32 mouse cellular contexts compared by ENCODE assay signal in the genomic region with DNA sequence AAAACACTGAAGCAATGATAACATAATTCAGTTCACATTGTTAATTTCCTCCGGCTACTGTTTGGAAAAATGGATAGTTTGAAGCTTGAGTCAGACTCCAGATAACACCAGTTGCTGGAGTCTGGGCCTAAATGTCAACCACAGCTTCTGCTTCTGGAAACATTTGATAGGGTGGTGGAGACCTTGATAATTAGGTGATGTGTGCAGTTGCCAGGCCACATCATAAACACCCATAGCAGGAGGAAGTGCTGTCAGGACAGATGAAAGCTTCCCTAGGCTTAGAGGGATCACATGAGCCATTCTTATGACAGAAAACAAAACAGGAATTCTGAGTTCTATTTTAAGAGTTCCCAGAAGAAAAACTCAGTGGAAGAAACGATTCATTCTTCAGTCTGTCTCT.
DNase-seq lines count a peak whose midpoint lies in the region; ATAC-seq and TF ChIP-seq lines count a peak whose summit lies in the region.
"Had no signal": no experiment of that assay in that cellular context is flagged by ENCODE, and none has a peak within 500 bp of the region (broad histone marks: within the 10 kb centered on the region; RNA-seq: fewer than 3 reads in every experiment).

No protein-coding gene starts in this region.

- no peak overlapping the region for H3K4me3 ChIP-seq in heart, adult 2 months
- no peak overlapping the region for H3K4me3 ChIP-seq in MEL (ENCODE audit: control insufficient read depth in 1 of 2, insufficient read depth in 1 of 2, low read depth in 2 of 2, low read length in 2 of 2)
- H3K4me3 ChIP-seq in heart, embryonic 16.5 days (ENCODE audit: low read length): no peak overlapping the region
- H3K4me3 ChIP-seq: embryonic facial prominence, embryonic 12.5 days; forebrain, embryonic 10.5 days; forebrain, embryonic 15.5 days; gastrocnemius, adult 2 months; hindbrain, embryonic 10.5 days; hindbrain, embryonic 15.5 days; liver, embryonic 12.5 days had no signal

- ATAC-seq in heart, embryonic 16.5 days (replicated peaks; ENCODE audit: extremely low read depth, insufficient read depth, low FRiP score): peak; percentile 80
- ATAC-seq: CD4-positive, CD25-positive, alpha-beta regulatory T cell, adult 4 months; forebrain, embryonic 15.5 days; inflammation-experienced regulatory T-cells, adult 6 months; liver, embryonic 12.5 days; midbrain, embryonic 16.5 days had no signal

- no peak overlapping the region for H3K9ac ChIP-seq in heart, adult 2 months (ENCODE audit: low read depth, low read length)
- H3K9ac ChIP-seq in MEL (ENCODE audit: control insufficient read depth, low read depth, low read length, poor library complexity, severe bottlenecking): no peak overlapping the region
- no peak overlapping the region for H3K9ac ChIP-seq in heart, embryonic 16.5 days (ENCODE audit: low read length)
- H3K9ac ChIP-seq: embryonic facial prominence, embryonic 12.5 days; forebrain, embryonic 15.5 days; hindbrain, embryonic 15.5 days; liver, embryonic 12.5 days had no signal

- no peak for TF ChIP-seq CTCF in heart, adult 2 months (IDR thresholded peaks at IDR 0.05)
- TF ChIP-seq CTCF in MEL (IDR thresholded peaks at IDR 0.05 in 2 of 3, conservative IDR thresholded peaks at IDR 0.05 in 1 of 3; ENCODE audit: control insufficient read depth in 1 of 3, insufficient read depth in 1 of 3, low read depth in 2 of 3, low read length in 3 of 3, poor library complexity in 1 of 3, severe bottlenecking in 1 of 3): no peak

- H3K27ac ChIP-seq in heart, adult 2 months: peak overlapping the region; percentile 64
- no peak overlapping the region for H3K27ac ChIP-seq in MEL (ENCODE audit: control insufficient read depth, low read depth, low read length)
- no peak overlapping the region for H3K27ac ChIP-seq in heart, embryonic 16.5 days (ENCODE audit: low read length)
- H3K27ac ChIP-seq: embryonic facial prominence, embryonic 12.5 days; forebrain, embryonic 10.5 days; forebrain, embryonic 15.5 days; gastrocnemius, adult 2 months; hindbrain, embryonic 10.5 days; hindbrain, embryonic 15.5 days; liver, embryonic 12.5 days; stomach, postnatal 0 days had no signal

- H3K9me3 ChIP-seq in MEL (replicated peaks; ENCODE audit: insufficient read depth, low read length): no peaks in the 10 kb centered on the region
- no peaks in the 10 kb centered on the region for H3K9me3 ChIP-seq in heart, embryonic 16.5 days (replicated peaks; ENCODE audit: control insufficient read depth, low read length)
- H3K9me3 ChIP-seq: embryonic facial prominence, embryonic 12.5 days; forebrain, embryonic 10.5 days; forebrain, embryonic 15.5 days; hindbrain, embryonic 10.5 days; hindbrain, embryonic 15.5 days; liver, embryonic 12.5 days had no signal

- WGBS in heart, adult 2 months: 6% methylated on average over 2 of the region's 2 CpGs
- WGBS in heart, embryonic 16.5 days: 27% methylated on average over 2 of the region's 2 CpGs

- H3K27me3 ChIP-seq in heart, adult 2 months (ENCODE audit: control insufficient read depth, insufficient read depth, low read length): no peaks in the 10 kb centered on the region
- H3K27me3 ChIP-seq in MEL (ENCODE audit: control insufficient read depth in 1 of 2, insufficient read depth in 2 of 2, low read length in 2 of 2): no peaks in the 10 kb centered on the region
- H3K27me3 ChIP-seq in heart, embryonic 16.5 days (ENCODE audit: control insufficient read depth, insufficient read depth, low read length): no peaks in the 10 kb centered on the region
- H3K27me3 ChIP-seq: embryonic facial prominence, embryonic 12.5 days; forebrain, embryonic 15.5 days; hindbrain, embryonic 15.5 days; liver, embryonic 12.5 days had no signal

- no peak overlapping the region for H3K4me2 ChIP-seq in heart, embryonic 16.5 days (ENCODE audit: low read depth, low read length)
- H3K4me2 ChIP-seq: embryonic facial prominence, embryonic 12.5 days; forebrain, embryonic 15.5 days; hindbrain, embryonic 15.5 days; liver, embryonic 12.5 days; midbrain, embryonic 11.5 days had no signal

- no peaks in the 10 kb centered on the region for H3K4me1 ChIP-seq in heart, adult 2 months (ENCODE audit: control insufficient read depth, insufficient read depth, low read length)
- no peaks in the 10 kb centered on the region for H3K4me1 ChIP-seq in MEL (ENCODE audit: control insufficient read depth in 1 of 2, insufficient read depth in 2 of 2, low read length in 2 of 2)
- H3K4me1 ChIP-seq in heart, embryonic 16.5 days (ENCODE audit: control insufficient read depth, insufficient read depth, low read length): peaks cover 2% of the 10 kb centered on the region; the same call in 1 of the 2 replicates
- H3K4me1 ChIP-seq: embryonic facial prominence, embryonic 12.5 days; forebrain, embryonic 10.5 days; forebrain, embryonic 15.5 days; hindbrain, embryonic 10.5 days; hindbrain, embryonic 15.5 days; liver, embryonic 12.5 days had no signal

- TF ChIP-seq POLR2A in heart, adult 2 months (IDR thresholded peaks at IDR 0.05; ENCODE audit: insufficient read depth, low read depth, low read length): no peak
- TF ChIP-seq POLR2A in MEL (IDR thresholded peaks at IDR 0.05; ENCODE audit: control insufficient read depth in 1 of 2, insufficient read depth in 1 of 2, low read depth in 1 of 2, low read length in 2 of 2, poor library complexity in 1 of 2): no peak

- no peak for TF ChIP-seq RAD21 in MEL (IDR thresholded peaks at IDR 0.05; ENCODE audit: low read depth, low read length)

- no peaks in the 10 kb centered on the region for H3K79me2 ChIP-seq in heart, adult 2 months (replicated peaks; ENCODE audit: control insufficient read depth, insufficient read depth, low read length)
- H3K79me2 ChIP-seq in MEL (ENCODE audit: control insufficient read depth, insufficient read depth, low read length, poor library complexity): no peaks in the 10 kb centered on the region

- 0 out of 2 replicates have a peak, but pooled peaks have one; percentile 15 for TF ChIP-seq EP300 in heart, adult 2 months (IDR thresholded peaks at IDR 0.05; ENCODE audit: insufficient read depth, low read depth, low read length)
- peak in 1 of 2 experiments; percentile 6; a peak in 1 of 4 replicates for TF ChIP-seq EP300 in MEL (IDR thresholded peaks at IDR 0.05; ENCODE audit: low read depth in 1 of 2, low read length in 2 of 2)

- DNase-seq in heart, adult 2 months: peak in 1 of 2 experiments; percentile 20
- no peak for DNase-seq in heart, postnatal 36 days
- DNase-seq in MEL (ENCODE audit: low read depth, low spot score): peak; percentile 27
- peak; percentile 16 to 28 for DNase-seq in heart, adult 9 months (ENCODE audit: low spot score in 2 of 2)
- no peak for DNase-seq in gastrocnemius, postnatal 4 days (ENCODE audit: low spot score in 2 of 2)
- no peak for DNase-seq in layer of hippocampus, postnatal 14 days (ENCODE audit: low spot score in 2 of 2)
- DNase-seq: adrenal gland, adult 8-10 months; cerebellum, adult 9-10 months; cerebellum, postnatal 36 days; gastrocnemius, adult 2 months; gastrocnemius, postnatal 36 days; kidney, adult 18-20 months; kidney, postnatal 4 days; layer of hippocampus, postnatal 36 days; left cerebral cortex, postnatal 4 days; lung, adult 18-20 months; lung, postnatal 36 days; right cerebral cortex, adult 18-20 months; thymus, adult 18-20 months; thymus, postnatal 25 days had no signal

- intact Hi-C loops in heart, adult 2 months (cut with DNase I): no loop called here
- intact Hi-C loops in heart, postnatal 36 days (cut with DNase I): no loop called here

- H3K36me3 ChIP-seq in heart, adult 2 months (ENCODE audit: control insufficient read depth, insufficient read depth, low read length): no peaks in the 10 kb centered on the region
- no peaks in the 10 kb centered on the region for H3K36me3 ChIP-seq in MEL (ENCODE audit: control insufficient read depth in 1 of 2, insufficient read depth in 2 of 2, low read length in 2 of 2)
- no peaks in the 10 kb centered on the region for H3K36me3 ChIP-seq in heart, embryonic 16.5 days (ENCODE audit: control insufficient read depth, insufficient read depth)
- H3K36me3 ChIP-seq: embryonic facial prominence, embryonic 12.5 days; forebrain, embryonic 10.5 days; forebrain, embryonic 15.5 days; hindbrain, embryonic 10.5 days; hindbrain, embryonic 15.5 days; liver, embryonic 12.5 days had no signal

TF ChIP-seq in MEL, 35 proteins besides CTCF, POLR2A, EP300 and RAD21:
- TF ChIP-seq TCF12 (IDR thresholded peaks at IDR 0.05; ENCODE audit: low read depth, low read length): peak; percentile 22; the same call in 1 of the 2 replicates
- no peak for TF ChIP-seq MEF2A (IDR thresholded peaks at IDR 0.05; ENCODE audit: extremely low read depth, insufficient replicate concordance, low read depth, low read length, poor library complexity, severe bottlenecking)

Comparison
In these comparisons a context has a peak if more than half of its experiments do, and no peak if none do; other contexts are left out.
1. DNase-seq: peak in MEL (single experiment) and heart, adult 9 months (2 of 2); none in heart, postnatal 36 days (0 of 2), gastrocnemius, postnatal 4 days (0 of 2) and layer of hippocampus, postnatal 14 days (0 of 2).